Mouse (Mus musculus) Patski (cell line): ENCODE results near the gene Mical3. TPM values are rescaled to one million over a fixed set of nuclear protein-coding genes. Genes with fewer than 3 reads are reported as not detected.

Experiments used
- ATAC-seq: fragments of 100-300 bp; one replicate; pipeline ENCODE4 v1.8.0; 2021
- CTCF ChIA-PET: fragments of 350-600 bp; sonication (Branson Sonifier 250); formaldehyde crosslinking; loops from one replicate; lab custom pipeline; 2022; ENCODE audit warnings: inconsistent platforms; lab: Charles Lee
- POLR2A ChIA-PET: fragments of 350-600 bp; sonication (Branson Sonifier 250); formaldehyde crosslinking; loops from one replicate; lab custom pipeline; 2022; ENCODE audit warnings: antibody characterized with exemption, inconsistent platforms; lab: Charles Lee
- DNase-seq: peaks from one replicate; pipeline ENCODE4 v3.0.0-alpha.2; 2011; ENCODE audit warnings: low read depth, low spot score
- H3K27me3 ChIP-seq: fragments of 371-371 bp; one replicate; pipeline ENCODE4 v1.5.1; 2021
- CTCF ChIP-seq: fragments of 100-300 bp; IDR thresholded peaks from one replicate; pipeline ENCODE4 v1.5.1; 2021
- in situ Hi-C: fragments of 300-500 bp; cut with MboI; formaldehyde crosslinking; loops from 3 replicates; pipeline ENCODE4 v1.11.1; 2018; ENCODE audit warnings: low pct_unique_long_range_greater_than_20kb, mixed read lengths
- polyA plus RNA-seq: library from polyadenylated mRNA; unstranded; gene quantifications from one replicate; pipeline ENCODE4 v1.2.3, GENCODE M21; 2021

Gene Mical3
- 47.3 TPM for polyA plus RNA-seq

- ATAC-seq (no peak), DNase-seq (no peak)
- TF ChIP-seq CTCF: no peak
- in situ Hi-C loops: loop anchor here (5.0 kb wide), 1 partner anchor 47 kb away; no protein-coding TSS in a partner anchor
- H3K27me3 ChIP-seq: no peaks in the 10 kb centered on the region
- ChIA-PET POLR2A (no interaction called here), CTCF (interaction anchor here (0.6 to 2.4 kb wide), 12 partner anchors 9 to 227 kb away, joined by 3 to 25 read pairs (median 4); no protein-coding TSS in a partner anchor)
Observed at GRCm38 (mm10) chr6:121130773-121131172, at the start of gene Mical3. Mical3 (minus strand) TSS chr6:121130999.

DNA sequence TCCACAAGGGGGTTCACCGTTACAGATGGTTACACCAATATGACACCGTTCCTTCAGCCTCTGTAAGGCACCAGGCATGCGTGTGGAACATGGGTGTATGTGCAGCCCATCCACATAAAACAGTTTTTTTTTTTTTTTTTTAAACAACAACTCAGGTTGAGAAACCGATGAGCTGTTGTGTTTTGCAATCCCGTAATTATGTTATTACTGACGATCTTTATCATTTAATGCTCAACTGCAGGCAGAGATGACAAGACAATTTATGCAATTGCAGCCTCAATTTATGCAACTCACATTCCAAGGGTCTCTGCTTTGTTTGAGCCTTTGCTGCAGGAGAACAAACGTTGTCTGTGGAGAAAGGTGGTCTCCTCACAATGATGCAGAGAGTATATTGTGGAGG lies 49.0 kb upstream of the Mical3 start:
- in situ Hi-C loops: loop anchor here (5.0 kb wide), 3 partner anchors 48 to 283 kb away; partner anchors contain the start of gene Mical3
- no peak for TF ChIP-seq CTCF
- ChIA-PET CTCF (interaction anchor here (1.0 to 1.7 kb wide), 4 partner anchors 14 to 203 kb away, joined by 3 to 4 read pairs (median 4); no protein-coding TSS in a partner anchor), POLR2A (no interaction called here)
- no peaks in the 10 kb centered on the region for H3K27me3 ChIP-seq
- DNase-seq (no peak), ATAC-seq (no peak)

DNA sequence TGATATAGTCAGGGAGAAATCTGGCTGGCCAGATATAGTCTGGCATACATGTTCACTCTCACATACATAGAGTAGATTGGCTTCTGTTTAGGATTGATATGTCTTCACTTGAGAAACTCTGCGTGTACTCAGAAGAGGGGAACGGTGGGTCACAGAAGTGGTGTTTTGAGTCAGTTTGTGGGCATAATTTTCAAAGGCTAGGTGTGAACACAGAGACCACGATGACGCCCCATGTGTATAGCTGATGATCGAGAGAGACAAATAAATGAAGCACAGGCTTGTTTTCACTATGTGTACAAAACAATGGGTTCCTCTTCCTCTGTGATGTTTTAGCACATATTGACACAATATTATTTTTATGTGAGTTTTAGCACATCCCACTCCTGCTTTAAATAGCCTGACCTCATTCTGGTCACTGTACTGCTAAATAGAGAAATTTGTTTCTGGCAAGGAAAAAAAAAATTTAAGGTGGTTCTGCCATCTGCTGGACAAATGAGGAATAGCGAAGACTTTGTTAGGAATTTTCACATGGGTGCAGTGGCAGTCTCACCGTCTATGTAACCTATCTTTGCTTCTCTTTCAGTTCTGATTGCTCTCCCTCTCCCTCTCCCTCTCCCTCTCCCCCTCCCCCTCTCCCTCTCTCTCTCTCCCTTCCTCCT lies 48.0 kb upstream of the Mical3 start:
- no peak for TF ChIP-seq CTCF
- ATAC-seq: no peak
- peak; percentile 46 for DNase-seq
- no peaks in the 10 kb centered on the region for H3K27me3 ChIP-seq
- ChIA-PET POLR2A (interaction anchor here (0.7 to 0.8 kb wide), 2 partner anchors 32 to 46 kb away, joined by 3 read pairs; no protein-coding TSS in a partner anchor), CTCF (interaction anchor here (0.7 to 2.2 kb wide), 17 partner anchors 28 to 281 kb away, joined by 3 to 8 read pairs (median 3); no protein-coding TSS in a partner anchor)
- in situ Hi-C loops: loop anchor here (5.0 kb wide), 3 partner anchors 47 to 282 kb away; partner anchors contain the start of gene Mical3

DNA sequence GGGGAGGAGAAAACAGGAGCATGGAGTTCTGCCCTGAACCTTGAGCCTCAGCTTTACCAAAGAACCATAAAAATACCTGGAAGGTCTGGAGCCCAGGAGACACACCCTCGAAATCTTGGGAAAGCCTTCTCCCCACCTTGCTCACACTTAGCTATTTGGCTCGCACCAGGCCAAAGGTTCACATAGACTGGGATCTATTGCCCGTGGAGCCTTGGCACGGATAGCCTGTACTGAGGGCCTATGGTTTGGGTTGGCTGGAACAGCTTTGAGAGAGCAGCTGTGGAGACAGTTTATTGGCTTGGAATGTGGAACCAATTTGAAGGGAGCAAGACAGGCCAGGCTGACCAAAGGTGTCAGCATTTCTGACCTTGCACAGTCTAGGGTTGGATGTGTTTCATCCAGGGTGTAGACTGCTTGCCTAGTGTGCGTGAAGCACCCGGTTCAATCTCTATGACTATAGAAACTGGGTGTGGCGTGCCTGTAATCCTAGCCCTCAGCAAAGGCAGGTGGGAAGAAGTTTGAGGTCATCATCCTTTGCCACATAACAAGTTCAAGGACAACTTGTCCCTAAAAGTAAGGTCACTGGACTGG lies 46.4 kb upstream of the Mical3 start:
- no peaks in the 10 kb centered on the region for H3K27me3 ChIP-seq
- POLR2A ChIA-PET: interaction anchor here (0.9 kb wide), 1 partner anchor 30 kb away, joined by 4 read pairs; no protein-coding TSS in a partner anchor
- no peak for TF ChIP-seq CTCF
- CTCF ChIA-PET: interaction anchor here (1.2 to 2.4 kb wide), 7 partner anchors 26 to 273 kb away, joined by 3 to 8 read pairs (median 6); no protein-coding TSS in a partner anchor
- DNase-seq (no peak), ATAC-seq (no peak)
- in situ Hi-C loops: loop anchor here (5.0 kb wide), 3 partner anchors 45 to 280 kb away; partner anchors contain the start of gene Mical3

DNA sequence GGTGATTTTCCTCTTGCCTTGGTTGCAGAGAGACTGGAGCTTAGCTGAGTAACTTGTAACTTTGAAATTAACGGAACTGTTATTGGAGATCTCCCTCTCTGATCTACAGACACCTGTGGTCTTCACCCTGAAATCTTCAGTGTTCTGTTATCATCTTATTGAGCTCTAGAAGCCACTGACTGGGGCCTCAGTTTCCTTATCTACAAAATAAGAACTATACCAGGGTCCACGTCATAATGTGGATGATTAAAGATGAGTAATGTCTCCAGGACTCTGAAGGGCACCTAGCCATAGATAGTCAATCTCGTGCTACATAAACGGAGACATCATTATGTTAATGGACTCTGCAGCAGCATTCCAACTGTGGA lies 45.9 kb upstream of the Mical3 start:
- ChIA-PET CTCF (interaction anchor here (2.4 kb wide), 1 partner anchor 205 kb away, joined by 8 read pairs; no protein-coding TSS in a partner anchor), POLR2A (interaction anchor here (0.9 kb wide), 1 partner anchor 29 kb away, joined by 4 read pairs; no protein-coding TSS in a partner anchor)
- no peaks in the 10 kb centered on the region for H3K27me3 ChIP-seq
- ATAC-seq: no peak
- in situ Hi-C loops: loop anchor here (5.0 kb wide), 3 partner anchors 44 to 279 kb away; partner anchors contain the start of gene Mical3
- TF ChIP-seq CTCF: no peak
- DNase-seq: no peak

DNA sequence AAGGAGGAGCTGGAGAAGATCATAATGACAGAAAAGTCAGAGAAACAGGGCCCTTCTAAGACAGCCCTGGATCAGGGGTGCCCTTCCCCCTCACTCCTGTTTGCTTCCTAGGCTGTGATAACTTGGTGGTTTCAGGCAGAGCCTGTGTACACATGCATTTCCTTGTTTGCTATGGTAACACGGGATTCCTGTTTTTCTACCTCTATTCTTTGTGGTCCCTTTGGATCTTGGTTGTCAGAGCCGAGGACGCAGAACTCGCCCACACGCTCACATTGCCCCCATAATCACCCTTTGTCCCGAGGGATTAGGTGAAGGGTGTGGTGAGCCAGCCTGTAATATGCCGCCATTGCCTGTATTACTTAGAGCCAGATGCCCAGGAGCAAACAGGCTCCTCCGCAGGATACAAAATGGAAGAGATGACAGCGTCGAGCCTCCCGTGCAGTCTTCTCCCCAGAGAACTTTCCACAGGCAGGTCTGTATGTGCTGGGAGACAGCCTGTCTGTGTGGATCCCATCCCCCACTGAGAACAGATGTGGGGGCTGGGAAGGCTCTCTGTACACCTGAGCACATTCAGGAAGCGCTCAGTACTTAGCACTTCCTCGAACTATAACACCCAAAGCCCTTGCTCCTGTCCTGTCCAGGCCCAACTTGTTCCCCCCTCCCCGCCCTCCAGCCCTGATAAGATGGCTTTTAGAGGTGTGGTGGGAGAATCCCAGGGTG lies 45.4 kb upstream of the Mical3 start:
- ATAC-seq (no peak), DNase-seq (no peak)
- POLR2A ChIA-PET: interaction anchor here (0.9 kb wide), 1 partner anchor 28 kb away, joined by 4 read pairs; no protein-coding TSS in a partner anchor
- CTCF ChIA-PET: interaction anchor here (2.4 kb wide), 1 partner anchor 205 kb away, joined by 8 read pairs; no protein-coding TSS in a partner anchor
- in situ Hi-C loops: loop anchor here (5.0 kb wide), 3 partner anchors 44 to 279 kb away; partner anchors contain the start of gene Mical3
- H3K27me3 ChIP-seq: no peaks in the 10 kb centered on the region
- no peak for TF ChIP-seq CTCF

GRCm38 (mm10) chr6:121174761-121175160 lies 44.0 kb upstream of the Mical3 start:
- no peak for DNase-seq
- H3K27me3 ChIP-seq: no peaks in the 10 kb centered on the region
- in situ Hi-C loops: loop anchor here (5.0 kb wide), 3 partner anchors 42 to 277 kb away; partner anchors contain the start of gene Mical3
- no peak for TF ChIP-seq CTCF
- POLR2A ChIA-PET: no interaction called here
- no peak for ATAC-seq
- CTCF ChIA-PET: interaction anchor here (1.2 to 1.6 kb wide), 2 partner anchors 205 to 272 kb away, joined by 3 read pairs; no protein-coding TSS in a partner anchor

- ATAC-seq: peak; percentile 79
- ChIA-PET POLR2A (no interaction called here), CTCF (interaction anchor here (1.0 to 1.9 kb wide), 9 partner anchors 10 to 278 kb away, joined by 3 to 6 read pairs (median 3); partner anchors contain the start of gene Pex26)
- H3K27me3 ChIP-seq: no peaks in the 10 kb centered on the region
- TF ChIP-seq CTCF: peak; percentile 11
- in situ Hi-C loops: no loop called here
- no peak for DNase-seq
Observed at GRCm38 (mm10) chr6:121173471-121173870, 42.7 kb upstream of the Mical3 start.

DNA sequence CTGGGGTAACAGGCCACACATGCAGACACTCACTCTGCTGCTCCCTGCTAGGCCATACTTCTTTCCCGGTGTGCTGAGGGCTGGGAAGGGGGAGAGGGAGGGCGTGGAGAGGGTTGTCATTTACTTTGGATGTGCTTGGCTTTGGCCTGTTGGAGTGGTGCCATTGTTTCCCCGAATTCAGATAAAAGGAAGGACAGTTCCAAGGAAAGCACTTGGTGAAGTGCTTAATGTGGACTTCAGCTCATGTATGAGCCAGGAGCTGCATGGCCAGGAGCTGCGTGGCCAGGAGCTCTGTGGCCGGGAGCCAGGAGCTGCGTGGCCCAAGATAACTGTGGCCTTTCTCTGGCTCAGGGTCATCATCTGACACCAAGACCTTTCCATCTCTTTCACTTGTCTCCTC lies 40.3 kb upstream of the Mical3 start:
- no peak for TF ChIP-seq CTCF
- ChIA-PET POLR2A (no interaction called here), CTCF (interaction anchor here (1.4 kb wide), 1 partner anchor 189 kb away, joined by 4 read pairs; no protein-coding TSS in a partner anchor)
- no peak for DNase-seq
- H3K27me3 ChIP-seq: no peaks in the 10 kb centered on the region
- ATAC-seq: no peak
- in situ Hi-C loops: no loop called here
